Mouse (Mus musculus): ENCODE measurements around the gene Ntn1. TPM values are rescaled to one million over a fixed set of nuclear protein-coding genes. Genes with fewer than 3 reads are reported as not detected.

The Ntn1 gene
- polyA plus RNA-seq, 1 experiment from 2014 or later = 11.5 TPM

DNA sequence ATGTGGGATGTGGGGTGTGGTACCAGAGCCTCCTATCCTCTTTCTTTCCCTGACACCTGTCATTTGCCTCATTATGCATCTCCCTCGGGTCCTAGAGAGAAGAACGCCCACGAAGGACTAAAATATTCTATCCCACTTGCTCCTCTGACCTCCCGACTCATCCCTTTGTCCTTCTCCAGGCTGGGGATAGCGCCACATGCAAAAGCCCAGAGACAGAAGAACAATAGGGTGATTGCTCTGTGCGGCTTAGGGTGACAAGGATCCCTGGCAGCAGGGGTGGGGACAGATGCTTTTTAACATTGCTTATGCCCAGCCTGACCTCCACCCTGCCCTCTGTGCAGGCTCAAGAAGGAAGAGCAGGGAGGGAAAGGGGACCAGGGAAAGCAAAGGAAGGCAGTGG is 152.7 kb downstream of the Ntn1 start:
- Histone ChIP-seq H3K9me3 (ENCODE audit: control insufficient read depth, low read length) (peaks cover 5% of the 10 kb centered on the region; the same call in 1 of the 2 replicates), H3K4me3 (ENCODE audit: control insufficient read depth in 1 of 2, insufficient read depth in 1 of 2, low read depth in 1 of 2, low read length in 2 of 2) (no peak overlapping the region), H3K9ac (ENCODE audit: low read length) (no peak overlapping the region), H3K27ac (replicated peaks in 1 of 2; ENCODE audit: control insufficient read depth in 1 of 2, insufficient read depth in 1 of 2, low read depth in 2 of 2, low read length in 2 of 2) (no peak overlapping the region), H3K36me3 (ENCODE audit: control insufficient read depth, insufficient read depth, low read length) (peaks cover 4% of the 10 kb centered on the region; the same call in 1 of the 2 replicates), H3K27me3 (ENCODE audit: control insufficient read depth, insufficient read depth, low read length) (no peaks in the 10 kb centered on the region), H3K4me1 (ENCODE audit: control insufficient read depth in 2 of 2, insufficient read depth in 2 of 2, low read length in 2 of 2) (peaks cover 0 to 2% of the 10 kb centered on the region in 2 experiments; a peak in 2 of 4 replicates), H3K4me2 (ENCODE audit: low read length) (no peak overlapping the region)
- no peak for ATAC-seq (ENCODE audit: insufficient number of reproducible peaks, insufficient read depth, low FRiP score, low read depth)
- 54% methylated on average over 6 of the region's 6 CpGs for WGBS

DNA sequence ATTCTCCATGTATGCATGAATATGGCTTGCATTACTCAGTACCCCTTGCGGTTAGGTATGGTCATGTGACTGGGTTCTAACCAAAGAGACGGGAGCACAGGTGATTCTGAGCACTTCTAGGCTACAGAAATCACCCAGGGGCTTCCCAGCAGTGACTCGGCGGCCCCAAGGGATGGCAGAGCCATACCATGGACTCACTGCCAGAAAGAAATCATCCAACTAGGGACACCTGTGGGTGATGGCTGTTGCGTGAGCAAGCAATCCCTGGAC is 155.7 kb downstream of the Ntn1 start:
- Histone ChIP-seq H3K4me2 (ENCODE audit: low read length) (no peak overlapping the region), H3K27ac (replicated peaks in 1 of 2; ENCODE audit: control insufficient read depth in 1 of 2, insufficient read depth in 1 of 2, low read depth in 2 of 2, low read length in 2 of 2) (no peak overlapping the region), H3K9me3 (ENCODE audit: control insufficient read depth, low read length) (peaks cover 5% of the 10 kb centered on the region; the same call in 1 of the 2 replicates), H3K9ac (ENCODE audit: low read length) (no peak overlapping the region), H3K4me1 (ENCODE audit: control insufficient read depth in 2 of 2, insufficient read depth in 2 of 2, low read length in 2 of 2) (peaks cover 0 to 2% of the 10 kb centered on the region in 2 experiments; a peak in 2 of 4 replicates), H3K36me3 (ENCODE audit: control insufficient read depth, insufficient read depth, low read length) (peaks cover 4% of the 10 kb centered on the region; the same call in 1 of the 2 replicates), H3K27me3 (ENCODE audit: control insufficient read depth, insufficient read depth, low read length) (no peaks in the 10 kb centered on the region), H3K4me3 (ENCODE audit: control insufficient read depth in 1 of 2, insufficient read depth in 1 of 2, low read depth in 1 of 2, low read length in 2 of 2) (no peak overlapping the region)
- no peak for ATAC-seq (ENCODE audit: insufficient number of reproducible peaks, insufficient read depth, low FRiP score, low read depth)
- 92% methylated on average over 5 of the region's 5 CpGs for WGBS

- WGBS = 52% methylated on average over 16 of the region's 16 CpGs
- Histone ChIP-seq H3K9me3 (ENCODE audit: control insufficient read depth, low read length) (peaks cover 5% of the 10 kb centered on the region; the same call in 1 of the 2 replicates), H3K36me3 (ENCODE audit: control insufficient read depth, insufficient read depth, low read length) (peaks cover 4% of the 10 kb centered on the region; the same call in 1 of the 2 replicates), H3K27me3 (ENCODE audit: control insufficient read depth, insufficient read depth, low read length) (no peaks in the 10 kb centered on the region), H3K27ac (replicated peaks in 1 of 2; ENCODE audit: control insufficient read depth in 1 of 2, insufficient read depth in 1 of 2, low read depth in 2 of 2, low read length in 2 of 2) (no peak overlapping the region), H3K4me3 (ENCODE audit: control insufficient read depth in 1 of 2, insufficient read depth in 1 of 2, low read depth in 1 of 2, low read length in 2 of 2) (no peak overlapping the region), H3K4me1 (ENCODE audit: control insufficient read depth in 2 of 2, insufficient read depth in 2 of 2, low read length in 2 of 2) (peaks cover 0 to 6% of the 10 kb centered on the region in 2 experiments; a peak in 2 of 4 replicates), H3K9ac (ENCODE audit: low read length) (no peak overlapping the region), H3K4me2 (ENCODE audit: low read length) (no peak overlapping the region)
- no peak for ATAC-seq (ENCODE audit: insufficient number of reproducible peaks, insufficient read depth, low FRiP score, low read depth)
Measured at GRCm38 (mm10) chr11:68244254-68244991, 156.2 kb downstream of the Ntn1 start.

DNA sequence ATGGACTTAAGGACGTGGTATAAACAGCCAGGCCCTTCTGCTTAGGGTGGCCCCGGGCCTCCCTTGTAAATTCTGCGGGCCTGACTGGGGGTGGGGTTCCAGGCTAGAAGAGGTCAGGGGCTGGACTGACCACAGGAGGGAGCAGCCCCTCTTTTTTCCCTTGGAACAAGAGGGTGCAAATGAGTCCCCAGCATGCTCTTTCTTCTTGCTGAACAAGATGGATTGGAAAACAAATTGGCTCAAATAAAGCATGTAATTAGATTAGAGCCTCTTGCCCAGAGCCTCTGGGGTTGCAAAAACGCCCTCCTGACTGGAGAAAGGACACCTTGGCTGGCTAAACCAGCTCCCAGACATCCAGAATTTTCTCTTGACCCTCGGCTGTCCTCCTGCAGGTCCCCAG is 160.9 kb downstream of the Ntn1 start:
- WGBS = 57% methylated on average over 5 of the region's 5 CpGs
- no peak overlapping the region for H3K4me2 ChIP-seq (ENCODE audit: low read length)
- H3K27me3 ChIP-seq (ENCODE audit: control insufficient read depth, insufficient read depth, low read length) = no peaks in the 10 kb centered on the region
- ATAC-seq (ENCODE audit: insufficient number of reproducible peaks, insufficient read depth, low FRiP score, low read depth) = no peak
- H3K9ac ChIP-seq (ENCODE audit: low read length) = no peak overlapping the region
- H3K4me3 ChIP-seq (ENCODE audit: control insufficient read depth in 1 of 2, insufficient read depth in 1 of 2, low read depth in 1 of 2, low read length in 2 of 2) = no peak overlapping the region
- H3K4me1 ChIP-seq (ENCODE audit: control insufficient read depth in 2 of 2, insufficient read depth in 2 of 2, low read length in 2 of 2) = peaks cover 5 to 15% of the 10 kb centered on the region in 2 experiments
- peaks cover 5% of the 10 kb centered on the region; the same call in 1 of the 2 replicates for H3K9me3 ChIP-seq (ENCODE audit: control insufficient read depth, low read length)
- H3K36me3 ChIP-seq (ENCODE audit: control insufficient read depth, insufficient read depth, low read length) = no peaks in the 10 kb centered on the region
- no peak overlapping the region for H3K27ac ChIP-seq (replicated peaks in 1 of 2; ENCODE audit: control insufficient read depth in 1 of 2, insufficient read depth in 1 of 2, low read depth in 2 of 2, low read length in 2 of 2)

- H3K9ac ChIP-seq (ENCODE audit: low read length) = no peak overlapping the region
- no peaks in the 10 kb centered on the region for H3K27me3 ChIP-seq (ENCODE audit: control insufficient read depth, insufficient read depth, low read length)
- H3K27ac ChIP-seq (replicated peaks in 1 of 2; ENCODE audit: control insufficient read depth in 1 of 2, insufficient read depth in 1 of 2, low read depth in 2 of 2, low read length in 2 of 2) = no peak overlapping the region
- no peaks in the 10 kb centered on the region for H3K9me3 ChIP-seq (ENCODE audit: control insufficient read depth, low read length)
- H3K4me3 ChIP-seq (ENCODE audit: control insufficient read depth in 1 of 2, insufficient read depth in 1 of 2, low read depth in 1 of 2, low read length in 2 of 2) = no peak overlapping the region
- WGBS = 77% methylated on average over 9 of the region's 9 CpGs
- ATAC-seq (ENCODE audit: insufficient number of reproducible peaks, insufficient read depth, low FRiP score, low read depth) = no peak
- H3K36me3 ChIP-seq (ENCODE audit: control insufficient read depth, insufficient read depth, low read length) = no peaks in the 10 kb centered on the region
- peaks cover 0 to 7% of the 10 kb centered on the region in 2 experiments; a peak in 2 of 4 replicates for H3K4me1 ChIP-seq (ENCODE audit: control insufficient read depth in 2 of 2, insufficient read depth in 2 of 2, low read length in 2 of 2)
- no peak overlapping the region for H3K4me2 ChIP-seq (ENCODE audit: low read length)
Measured at GRCm38 (mm10) chr11:68233469-68233965, 167.1 kb downstream of the Ntn1 start.

DNA sequence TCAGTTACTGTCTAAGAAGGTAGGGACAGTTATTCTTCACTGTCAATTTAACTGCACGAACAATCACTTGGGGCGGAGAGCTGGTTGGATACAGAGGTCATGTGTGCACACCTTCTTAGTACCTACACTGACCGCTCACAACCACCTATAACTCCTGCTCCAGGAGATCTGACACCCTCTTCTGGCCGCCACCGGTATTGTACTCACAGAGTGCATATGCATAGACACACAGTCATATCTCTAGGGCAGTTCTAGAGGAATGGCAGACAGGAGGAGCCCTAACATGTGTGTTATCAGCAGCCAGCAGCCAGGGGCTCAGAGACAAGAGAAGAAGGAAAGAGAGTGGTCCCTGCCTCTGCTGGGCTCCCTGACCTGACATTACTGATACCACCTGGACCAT is 169.1 kb downstream of the Ntn1 start:
- Histone ChIP-seq H3K9me3 (ENCODE audit: control insufficient read depth, low read length) (no peaks in the 10 kb centered on the region), H3K36me3 (ENCODE audit: control insufficient read depth, insufficient read depth, low read length) (no peaks in the 10 kb centered on the region), H3K4me2 (ENCODE audit: low read length) (no peak overlapping the region), H3K9ac (ENCODE audit: low read length) (no peak overlapping the region), H3K4me1 (ENCODE audit: control insufficient read depth in 2 of 2, insufficient read depth in 2 of 2, low read length in 2 of 2) (peaks cover 0 to 6% of the 10 kb centered on the region in 2 experiments; a peak in 2 of 4 replicates), H3K27ac (replicated peaks in 1 of 2; ENCODE audit: control insufficient read depth in 1 of 2, insufficient read depth in 1 of 2, low read depth in 2 of 2, low read length in 2 of 2) (no peak overlapping the region), H3K27me3 (ENCODE audit: control insufficient read depth, insufficient read depth, low read length) (no peaks in the 10 kb centered on the region), H3K4me3 (ENCODE audit: control insufficient read depth in 1 of 2, insufficient read depth in 1 of 2, low read depth in 1 of 2, low read length in 2 of 2) (no peak overlapping the region)
- no peak for ATAC-seq (ENCODE audit: insufficient number of reproducible peaks, insufficient read depth, low FRiP score, low read depth)
- 95% methylated on average over 5 of the region's 5 CpGs for WGBS

GRCm38 (mm10) chr11:68228941-68229665 is 171.5 kb downstream of the Ntn1 start:
- H3K4me2 ChIP-seq (ENCODE audit: low read length) = no peak overlapping the region
- no peak for ATAC-seq (ENCODE audit: insufficient number of reproducible peaks, insufficient read depth, low FRiP score, low read depth)
- no peak overlapping the region for H3K4me3 ChIP-seq (ENCODE audit: control insufficient read depth in 1 of 2, insufficient read depth in 1 of 2, low read depth in 1 of 2, low read length in 2 of 2)
- no peaks in the 10 kb centered on the region for H3K36me3 ChIP-seq (ENCODE audit: control insufficient read depth, insufficient read depth, low read length)
- H3K9me3 ChIP-seq (ENCODE audit: control insufficient read depth, low read length) = no peaks in the 10 kb centered on the region
- 69% methylated on average over 18 of the region's 18 CpGs for WGBS
- peaks cover 0 to 6% of the 10 kb centered on the region in 2 experiments; a peak in 2 of 4 replicates for H3K4me1 ChIP-seq (ENCODE audit: control insufficient read depth in 2 of 2, insufficient read depth in 2 of 2, low read length in 2 of 2)
- no peaks in the 10 kb centered on the region for H3K27me3 ChIP-seq (ENCODE audit: control insufficient read depth, insufficient read depth, low read length)
- H3K27ac ChIP-seq (replicated peaks in 1 of 2; ENCODE audit: control insufficient read depth in 1 of 2, insufficient read depth in 1 of 2, low read depth in 2 of 2, low read length in 2 of 2) = no peak overlapping the region
- H3K9ac ChIP-seq (ENCODE audit: low read length) = peak overlapping the region; percentile 21; the same call in 1 of the 2 replicates
